Mouse (Mus musculus) heart, adult 2 months (tissue): ENCODE measurements around the gene Pet117. TPM values are rescaled to one million over a fixed set of nuclear protein-coding genes. Genes with fewer than 3 reads are reported as not detected.
"Not testable (repeated sequence)": the region's sequence is repeated elsewhere in the genome, so short reads cannot be mapped to it uniquely, and the experiment has no call there.

ENCODE experiments used
- DNase-seq, 2 experiments: peaks; one replicate each; pipeline ENCODE4 v3.0.0; 2021
- H3K27ac ChIP-seq: fragments of 200-600 bp; 2 replicates; pipeline ENCODE4 v1.8.1; 2022
- H3K27me3 ChIP-seq: fragments of 200-500 bp; 2 replicates; pipeline ENCODE4 v1.6.1; 2012; ENCODE audit warnings: mild to moderate bottlenecking, low read length, inconsistent platforms, mixed read lengths; ENCODE audit not compliant: control insufficient read depth, insufficient read depth
- H3K36me3 ChIP-seq: fragments of 200-500 bp; 2 replicates; pipeline ENCODE4 v1.6.1; 2012; ENCODE audit warnings: low read length, inconsistent platforms; ENCODE audit not compliant: control insufficient read depth, insufficient read depth
- H3K4me1 ChIP-seq: fragments of 200-500 bp; 2 replicates; pipeline ENCODE4 v1.6.1; 2011; ENCODE audit warnings: low read length; ENCODE audit not compliant: control insufficient read depth, insufficient read depth
- H3K4me3 ChIP-seq: fragments of 200-600 bp; 2 replicates; pipeline ENCODE4 v1.8.1; 2022
- H3K79me2 ChIP-seq: fragments of 200-500 bp; replicated peaks from 2 replicates; pipeline ENCODE4 v1.6.1; 2012; ENCODE audit warnings: mild to moderate bottlenecking, inconsistent platforms, low read length, moderate library complexity, mixed read lengths; ENCODE audit not compliant: control insufficient read depth, insufficient read depth
- H3K9ac ChIP-seq: fragments of 200-500 bp; 2 replicates; pipeline ENCODE4 v1.6.1; 2012; ENCODE audit warnings: low read depth, mild to moderate bottlenecking, control low read depth, inconsistent platforms, low read length, mixed read lengths
- CTCF ChIP-seq: fragments of 200-600 bp; IDR thresholded peaks from 2 replicates; pipeline ENCODE4 v1.8.1; 2022; ENCODE audit warnings: antibody characterized with exemption, mild to moderate bottlenecking, moderate library complexity
- EP300 ChIP-seq: fragments of 200-500 bp; IDR thresholded peaks from 2 replicates; pipeline ENCODE4 v1.6.1; 2011; ENCODE audit warnings: low read depth, low read length, control low read depth; ENCODE audit not compliant: insufficient read depth
- POLR2A ChIP-seq: fragments of 200-500 bp; IDR thresholded peaks from 2 replicates; pipeline ENCODE4 v1.6.1; 2011; ENCODE audit warnings: mild to moderate bottlenecking, low read depth, low read length, control low read depth; ENCODE audit not compliant: insufficient read depth
- WGBS: fragments of 180-500 bp; shearing (Covaris S2); methylation state at CpG from one replicate; pipeline ENCODE4 v1.1.7; 2018; 5-methylcytosine and 5-hydroxymethylcytosine counted together
- intact Hi-C: fragments of 180-260 bp; cut with DNase I; formaldehyde crosslinking; loops from one replicate; pipeline ENCODE4 v1.15.1; 2025
- polyA plus RNA-seq: library from polyadenylated mRNA; depleted of rRNA; stranded (reverse); fragments of >200 nt; gene quantifications from 2 replicates; pipeline ENCODE4 v1.2.3, GENCODE M21; 2012
- total RNA-seq, 2 experiments: library from RNA; stranded (reverse); gene quantifications; 2 replicates each; pipeline ENCODE4 v1.2.3; 2021

Gene Pet117
- total and polyA plus RNA-seq, 3 experiments, result 8.9 to 9.1 TPM; not detected in 1

DNA sequence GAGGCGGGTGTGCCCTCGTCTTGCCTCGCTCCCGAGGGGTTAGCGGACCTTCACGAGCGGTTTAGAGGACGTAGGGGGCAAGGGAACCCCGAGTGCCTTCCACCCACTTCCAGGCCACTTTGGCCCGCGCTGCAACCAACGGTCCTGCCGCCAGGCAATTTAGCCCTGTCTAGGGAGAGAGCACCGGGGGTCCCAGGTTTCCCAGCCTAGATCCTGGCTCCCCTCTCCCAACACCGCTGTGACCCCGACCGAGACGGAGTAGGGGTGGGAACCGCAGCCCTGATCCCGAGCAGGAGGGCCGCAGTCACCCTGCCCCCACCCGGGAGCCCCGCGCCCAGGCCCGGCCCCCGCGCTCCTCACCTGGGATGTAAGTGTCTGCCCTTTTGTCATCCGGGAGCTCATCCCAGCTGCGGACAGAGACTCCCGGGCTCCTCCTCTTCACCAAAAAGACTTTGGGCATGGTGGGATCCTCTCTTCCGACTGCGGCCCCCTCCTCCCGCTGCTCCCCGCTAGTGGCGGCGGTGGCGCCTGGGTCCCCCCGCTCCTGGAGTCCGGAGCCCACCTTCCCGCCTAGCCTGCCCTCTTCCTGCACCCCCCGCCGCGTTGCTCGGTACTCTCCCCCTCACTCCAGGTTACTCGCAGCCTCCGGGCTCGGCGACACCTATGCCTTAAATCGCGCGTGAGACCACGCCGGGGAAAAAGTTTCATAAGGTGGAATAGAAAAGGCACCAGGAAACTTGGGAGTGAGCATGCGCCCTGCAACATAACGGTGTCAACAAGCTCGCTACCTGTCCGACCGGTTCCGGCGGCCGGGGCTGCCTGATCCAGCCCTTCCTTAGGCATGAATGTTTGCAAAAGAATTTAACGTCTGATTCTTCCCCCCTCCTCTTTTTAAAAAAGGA lies 37.1 kb upstream of the Pet117 start, which contains the start of gene Ovol2:
Ovol2 (minus strand) TSS at position 746 of the 902 bp plus-strand sequence.
- Histone ChIP-seq H3K79me2 (no peaks in the 10 kb centered on the region), H3K4me3 (peak within 1 kb of the TSS; percentile 42), H3K4me1 (no peaks in the 10 kb centered on the region), H3K36me3 (no peaks in the 10 kb centered on the region), H3K9ac (peak within 1 kb of the TSS; percentile 21), H3K27me3 (peaks cover 27% of the 10 kb centered on the region), H3K27ac (no peak within 1 kb of the TSS)
- intact Hi-C loops, result no loop called here
- 1% methylated on average over 62 of the region's 62 CpGs for WGBS
- DNase-seq, result peak in 1 of 2 experiments; percentile 28
- TF ChIP-seq CTCF (no peak), POLR2A (no peak), EP300 (no peak)

DNA sequence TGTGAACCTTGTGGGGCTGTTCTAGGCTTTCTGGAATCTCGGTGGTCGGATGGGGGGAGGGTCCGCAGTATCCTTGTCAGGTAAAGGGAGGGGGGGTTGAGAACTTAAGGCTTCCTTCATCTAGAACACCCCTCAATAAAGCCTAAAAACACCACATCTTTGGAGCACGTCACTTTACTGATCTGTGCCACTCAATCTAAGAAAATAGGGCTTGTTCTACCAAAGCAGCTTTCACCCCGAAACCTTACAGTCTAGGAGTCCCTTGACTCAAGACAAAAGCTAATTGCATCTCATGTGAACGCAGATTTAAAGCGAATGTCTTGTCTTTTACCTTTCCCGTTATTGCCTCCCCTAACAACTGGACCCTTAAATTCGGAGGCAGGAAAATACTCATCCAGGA lies 36.3 kb upstream of the Pet117 start:
- H3K27me3 ChIP-seq, result peaks cover 27% of the 10 kb centered on the region
- no peak overlapping the region for H3K9ac ChIP-seq
- no peak overlapping the region for H3K27ac ChIP-seq
- intact Hi-C loops, result no loop called here
- no peaks in the 10 kb centered on the region for H3K4me1 ChIP-seq
- H3K79me2 ChIP-seq, result no peaks in the 10 kb centered on the region
- no peak for DNase-seq
- 12% methylated on average over 9 of the region's 9 CpGs for WGBS
- no peak overlapping the region for H3K4me3 ChIP-seq
- no peaks in the 10 kb centered on the region for H3K36me3 ChIP-seq
- TF ChIP-seq EP300 (no peak), POLR2A (no peak), CTCF (no peak)

- Histone ChIP-seq H3K9ac (no peak overlapping the region), H3K27me3 (peaks cover 27% of the 10 kb centered on the region), H3K4me3 (no peak overlapping the region), H3K36me3 (no peaks in the 10 kb centered on the region), H3K79me2 (no peaks in the 10 kb centered on the region), H3K4me1 (no peaks in the 10 kb centered on the region), H3K27ac (no peak overlapping the region)
- no peak for TF ChIP-seq POLR2A
- TF ChIP-seq CTCF, result 0 out of 2 replicates have a peak, but pooled peaks have one; percentile 2
- no peak for TF ChIP-seq EP300
- no peak for DNase-seq
- WGBS, result 16% methylated on average over 28 of the region's 28 CpGs
- intact Hi-C loops, result no loop called here
Observed at GRCm38 (mm10) chr2:144333138-144333842, 35.5 kb upstream of the Pet117 start.

DNA sequence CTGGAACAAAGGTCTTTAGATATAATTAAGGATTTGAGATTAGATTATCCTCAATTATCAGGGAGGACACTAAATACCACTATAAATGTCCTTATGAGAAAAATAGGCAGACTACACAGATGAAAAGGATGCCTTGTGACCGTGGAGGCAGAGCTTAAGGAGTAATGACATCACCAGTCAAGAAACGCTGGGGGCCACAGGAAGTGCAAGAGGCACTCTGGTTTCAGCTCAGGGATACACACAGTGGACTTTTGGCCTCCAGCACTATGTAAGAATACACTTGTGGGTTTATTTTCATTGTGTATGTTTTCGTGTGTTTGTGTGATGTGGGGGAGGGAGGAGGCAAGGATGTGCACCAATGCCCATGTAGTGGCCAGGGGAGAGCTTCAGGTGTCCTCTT lies 31.6 kb upstream of the Pet117 start:
- Histone ChIP-seq H3K36me3 (no peaks in the 10 kb centered on the region), H3K27me3 (peaks cover 7% of the 10 kb centered on the region; the same call in 1 of the 2 replicates), H3K27ac (no peak overlapping the region), H3K4me1 (no peaks in the 10 kb centered on the region), H3K9ac (no peak overlapping the region), H3K79me2 (no peaks in the 10 kb centered on the region), H3K4me3 (no peak overlapping the region)
- 48% methylated on average over 3 of the region's 3 CpGs for WGBS
- TF ChIP-seq CTCF, result no peak
- TF ChIP-seq POLR2A, result no peak
- no peak for TF ChIP-seq EP300
- no peak for DNase-seq
- intact Hi-C loops, result no loop called here

DNA sequence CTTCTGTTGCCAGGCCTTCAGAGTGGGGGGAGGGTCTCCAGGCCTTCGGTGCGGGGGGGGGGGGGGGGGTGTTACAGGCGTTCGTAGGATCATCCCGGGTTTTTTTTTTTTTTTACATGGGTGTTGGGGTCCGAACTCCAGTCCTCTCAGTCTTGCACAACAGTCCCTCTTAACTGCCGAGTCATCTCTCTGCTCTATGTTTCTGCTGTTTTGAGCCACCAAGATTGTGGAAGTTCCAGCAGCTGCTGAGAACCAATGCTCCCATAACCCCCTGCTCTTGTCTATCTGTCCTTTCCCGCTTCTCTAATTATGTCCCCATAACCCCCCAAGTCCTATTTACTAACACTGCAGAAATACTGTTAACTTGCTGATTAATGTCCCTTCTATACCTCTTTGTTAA lies 31.1 kb upstream of the Pet117 start:
- H3K27ac ChIP-seq, result no peak overlapping the region
- peaks cover 7% of the 10 kb centered on the region; the same call in 1 of the 2 replicates for H3K27me3 ChIP-seq
- 69% methylated on average over 8 of the region's 8 CpGs for WGBS
- intact Hi-C loops, result no loop called here
- TF ChIP-seq EP300, result no peak
- TF ChIP-seq CTCF, result no peak
- no peak for TF ChIP-seq POLR2A
- no peak for DNase-seq
- no peaks in the 10 kb centered on the region for H3K79me2 ChIP-seq
- H3K4me3 ChIP-seq, result no peak overlapping the region
- no peak overlapping the region for H3K9ac ChIP-seq
- H3K4me1 ChIP-seq, result no peaks in the 10 kb centered on the region
- H3K36me3 ChIP-seq, result no peaks in the 10 kb centered on the region

DNA sequence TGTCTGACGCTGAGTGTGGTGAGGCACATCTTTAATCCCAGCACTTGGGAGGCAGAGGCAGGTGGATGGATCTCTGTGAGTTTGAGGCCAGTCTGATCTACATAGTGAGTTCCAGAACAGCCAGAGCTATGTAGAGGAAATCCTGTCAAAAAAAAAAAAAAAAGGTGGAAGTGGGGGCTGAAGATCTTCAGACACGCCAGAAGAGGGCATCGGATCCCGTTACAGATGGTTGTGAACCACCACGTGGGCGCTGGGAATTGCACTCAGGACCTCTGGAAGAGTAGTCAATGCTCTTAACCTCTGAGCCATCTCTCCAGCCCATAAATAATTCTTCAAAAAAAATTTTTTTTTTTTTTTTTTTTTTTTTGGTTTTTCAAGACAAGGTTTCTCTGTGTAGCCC lies 30.6 kb upstream of the Pet117 start:
- DNase-seq, H3K4me3 ChIP-seq, H3K79me2 ChIP-seq, intact Hi-C loops, H3K27ac ChIP-seq, H3K4me1 ChIP-seq, H3K36me3 ChIP-seq, H3K27me3 ChIP-seq, H3K9ac ChIP-seq: not testable (repeated sequence)
- 67% methylated on average over 6 of the region's 6 CpGs for WGBS
